Mouse (Mus musculus): ENCODE data around the gene Itga8. TPM values are rescaled to one million over a fixed set of nuclear protein-coding genes. Genes with fewer than 3 reads are reported as not detected.
A peak's percentile ranks its signal among the peaks of the same experiment; 100 is the strongest.

Itga8 gene
- 1 to 10 TPM; 5.0 to 7.9 TPM for total RNA-seq (2021)
- long read RNA-seq, experiment 1, full-length matches to known transcripts = 3 of 4 reads
- long read RNA-seq, experiment 1, partial matches to known transcripts = 1 of 4 reads
- long read RNA-seq, experiment 1, other reads (novel, unspliced or antisense) = 0 of 4 reads
- long read RNA-seq, experiment 2, full-length matches to known transcripts = 3 of 4 reads
- long read RNA-seq, experiment 2, partial matches to known transcripts = 1 of 4 reads
- long read RNA-seq, experiment 2, other reads (novel, unspliced or antisense) = 0 of 4 reads

GRCm38 (mm10) chr2:12301431-12302170, at the start of gene Itga8:
Itga8 (minus strand) TSS chr2:12301922.
- peak; percentile 93 for DNase-seq

GRCm38 (mm10) chr2:12348914-12349313, 47.2 kb upstream of the Itga8 start:
- DNase-seq = no peak

GRCm38 (mm10) chr2:12331962-12332361, 30.2 kb upstream of the Itga8 start:
- no peak for DNase-seq

- DNase-seq = no peak
Measured at GRCm38 (mm10) chr2:12329620-12330019, 27.9 kb upstream of the Itga8 start.

- DNase-seq = no peak
Measured at GRCm38 (mm10) chr2:12329068-12329407, 27.3 kb upstream of the Itga8 start.

- DNase-seq = no peak
Measured at GRCm38 (mm10) chr2:12328355-12329067, 26.8 kb upstream of the Itga8 start.

GRCm38 (mm10) chr2:12327691-12328354, 26.1 kb upstream of the Itga8 start:
- DNase-seq = no peak

- DNase-seq = no peak
Measured at GRCm38 (mm10) chr2:12327216-12327615, 25.5 kb upstream of the Itga8 start.

GRCm38 (mm10) chr2:12325868-12326267, 24.1 kb upstream of the Itga8 start:
- no peak for DNase-seq

- DNase-seq = peak; percentile 70
Measured at GRCm38 (mm10) chr2:12325417-12325816, 23.7 kb upstream of the Itga8 start.

GRCm38 (mm10) chr2:12320914-12321313, 19.2 kb upstream of the Itga8 start:
- DNase-seq = no peak

- DNase-seq = no peak
Measured at GRCm38 (mm10) chr2:12318715-12319114, 17.0 kb upstream of the Itga8 start.

GRCm38 (mm10) chr2:12318036-12318435, 16.3 kb upstream of the Itga8 start:
- DNase-seq = no peak

- no peak for DNase-seq
Measured at GRCm38 (mm10) chr2:12317343-12317742, 15.6 kb upstream of the Itga8 start.

GRCm38 (mm10) chr2:12316361-12316760, 14.6 kb upstream of the Itga8 start:
- DNase-seq = peak; percentile 57

- no peak for DNase-seq
Measured at GRCm38 (mm10) chr2:12314028-12314427, 12.3 kb upstream of the Itga8 start.

- DNase-seq = no peak
Measured at GRCm38 (mm10) chr2:12308466-12308865, 6.7 kb upstream of the Itga8 start.

- DNase-seq = no peak
Measured at GRCm38 (mm10) chr2:12307311-12307710, 5.6 kb upstream of the Itga8 start.

GRCm38 (mm10) chr2:12305064-12305650, 3.4 kb upstream of the Itga8 start:
- no peak for DNase-seq

- DNase-seq = no peak
Measured at GRCm38 (mm10) chr2:12300449-12301228, 1.1 kb downstream of the Itga8 start.

- no peak for DNase-seq
Measured at GRCm38 (mm10) chr2:12297287-12297686, 4.4 kb downstream of the Itga8 start.
